Mouse (Mus musculus) cerebral cortex, adult 2 months (tissue): ENCODE results near the gene Bcar3.

Experiments used
- WGBS: fragments of 180-500 bp; shearing (Covaris S2); methylation state at CpG from one replicate; pipeline ENCODE4 v1.1.7; 2018; 5-methylcytosine and 5-hydroxymethylcytosine counted together

Gene Bcar3

GRCm38 (mm10) chr3:122566112-122566511 lies 272.2 kb downstream of the Bcar3 start:
- WGBS = 76% methylated on average over 3 of the region's 3 CpGs

GRCm38 (mm10) chr3:122566549-122566948 lies 272.6 kb downstream of the Bcar3 start:
- WGBS = 58% methylated on average over 4 of the region's 4 CpGs

- WGBS = 75% methylated on average over 5 of the region's 5 CpGs
Measured at GRCm38 (mm10) chr3:122573426-122574286, 279.7 kb downstream of the Bcar3 start.

- 41% methylated on average over 1 of the region's 1 CpGs for WGBS
Measured at GRCm38 (mm10) chr3:122574921-122575320, 281.0 kb downstream of the Bcar3 start.
